Mouse (Mus musculus): ENCODE results near the gene Prkd1. TPM values are rescaled to one million over a fixed set of nuclear protein-coding genes. Genes with fewer than 3 reads are reported as not detected.

The Prkd1 gene
- polyA plus RNA-seq, 1 experiment from 2014 or later = 6.5 TPM

DNA sequence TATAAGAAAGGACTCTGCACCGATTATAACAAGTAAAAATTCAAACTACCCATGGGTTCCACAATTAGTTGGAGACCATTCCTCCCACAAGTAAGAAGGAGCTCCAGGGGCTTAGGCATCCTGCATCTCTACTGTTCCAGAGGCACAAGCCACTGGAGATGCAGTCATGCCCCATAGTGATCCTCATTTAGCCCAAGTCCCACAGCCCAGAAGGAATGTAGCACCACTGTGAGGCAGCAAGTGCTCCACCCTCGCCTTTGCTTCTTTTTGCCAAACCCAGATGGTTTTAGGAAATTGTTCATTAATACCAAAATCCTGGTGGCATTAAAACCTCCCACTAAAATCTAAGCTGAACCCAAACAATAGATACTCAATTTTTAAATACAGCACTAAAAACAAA, 111.1 kb downstream of the Prkd1 start:
- Histone ChIP-seq H3K4me1 (ENCODE audit: insufficient read depth) (no peaks in the 10 kb centered on the region), H3K27me3 (ENCODE audit: insufficient read depth, low read length) (no peaks in the 10 kb centered on the region), H3K9ac (no peak overlapping the region), H3K27ac (ENCODE audit: low read depth) (no peak overlapping the region), H3K4me3 (ENCODE audit: low read depth, low read length) (no peak overlapping the region), H3K4me2 (no peak overlapping the region), H3K36me3 (ENCODE audit: insufficient read depth) (no peaks in the 10 kb centered on the region), H3K9me3 (ENCODE audit: low read depth, low read length) (no peaks in the 10 kb centered on the region)
- ATAC-seq (ENCODE audit: insufficient read depth) = no peak
- DNase-seq = no peak
- no peak for TF ChIP-seq CTCF (IDR thresholded peaks at IDR 0.05; ENCODE audit: low read depth)
- WGBS = 88% methylated on average over 2 of the region's 2 CpGs

- H3K4me1 ChIP-seq (ENCODE audit: insufficient read depth) = no peaks in the 10 kb centered on the region
- H3K4me2 ChIP-seq = no peak overlapping the region
- H3K27ac ChIP-seq (ENCODE audit: low read depth) = no peak overlapping the region
- no peak overlapping the region for H3K4me3 ChIP-seq (ENCODE audit: low read depth, low read length)
- no peaks in the 10 kb centered on the region for H3K27me3 ChIP-seq (ENCODE audit: insufficient read depth, low read length)
- TF ChIP-seq CTCF (IDR thresholded peaks at IDR 0.05; ENCODE audit: low read depth) = no peak
- H3K36me3 ChIP-seq (ENCODE audit: insufficient read depth) = no peaks in the 10 kb centered on the region
- no peak overlapping the region for H3K9ac ChIP-seq
- no peaks in the 10 kb centered on the region for H3K9me3 ChIP-seq (ENCODE audit: low read depth, low read length)
- no peak for DNase-seq
- WGBS = 59% methylated on average over 1 of the region's 1 CpGs
- no peak for ATAC-seq (ENCODE audit: insufficient read depth)
These were observed 111.9 kb downstream of the Prkd1 start for GRCm38 (mm10) chr12:50537006-50537405.

DNA sequence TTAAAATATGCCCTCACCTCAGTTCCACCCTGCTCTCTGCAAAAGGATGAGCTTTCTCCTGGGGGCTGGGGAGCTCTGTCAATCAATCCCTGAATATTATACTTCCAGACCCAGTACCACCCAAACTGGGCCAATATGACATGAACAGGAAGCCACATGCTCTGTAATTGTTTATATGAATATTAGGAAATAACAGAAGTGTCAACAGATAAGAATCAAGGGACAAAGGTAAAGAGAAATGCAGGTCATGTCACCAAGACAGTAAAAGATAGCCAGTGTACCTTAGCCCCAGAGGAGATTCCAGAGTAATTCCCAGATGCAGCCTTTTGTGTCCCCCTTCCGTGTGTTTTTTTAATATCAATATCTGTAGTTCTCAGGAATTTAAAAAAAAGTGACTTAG, 120.3 kb downstream of the Prkd1 start:
- Histone ChIP-seq H3K9me3 (ENCODE audit: low read depth, low read length) (no peaks in the 10 kb centered on the region), H3K9ac (no peak overlapping the region), H3K36me3 (ENCODE audit: insufficient read depth) (no peaks in the 10 kb centered on the region), H3K4me2 (no peak overlapping the region), H3K4me1 (ENCODE audit: insufficient read depth) (no peaks in the 10 kb centered on the region), H3K4me3 (ENCODE audit: low read depth, low read length) (no peak overlapping the region), H3K27me3 (ENCODE audit: insufficient read depth, low read length) (no peaks in the 10 kb centered on the region), H3K27ac (ENCODE audit: low read depth) (no peak overlapping the region)
- ATAC-seq (ENCODE audit: insufficient read depth) (no peak), DNase-seq (no peak)
- 63% methylated on average over 1 of the region's 1 CpGs for WGBS
- no peak for TF ChIP-seq CTCF (IDR thresholded peaks at IDR 0.05; ENCODE audit: low read depth)

GRCm38 (mm10) chr12:50524061-50524460, 124.8 kb downstream of the Prkd1 start:
- Histone ChIP-seq H3K4me3 (ENCODE audit: low read depth, low read length) (no peak overlapping the region), H3K36me3 (ENCODE audit: insufficient read depth) (no peaks in the 10 kb centered on the region), H3K4me1 (ENCODE audit: insufficient read depth) (no peaks in the 10 kb centered on the region), H3K9ac (no peak overlapping the region), H3K9me3 (ENCODE audit: low read depth, low read length) (no peaks in the 10 kb centered on the region), H3K4me2 (no peak overlapping the region), H3K27ac (ENCODE audit: low read depth) (no peak overlapping the region), H3K27me3 (ENCODE audit: insufficient read depth, low read length) (no peaks in the 10 kb centered on the region)
- DNase-seq = no peak
- WGBS = 73% methylated on average over 2 of the region's 2 CpGs
- ATAC-seq (ENCODE audit: insufficient read depth) = no peak
- TF ChIP-seq CTCF (IDR thresholded peaks at IDR 0.05; ENCODE audit: low read depth) = no peak

GRCm38 (mm10) chr12:50514526-50514925, 134.4 kb downstream of the Prkd1 start:
- H3K9me3 ChIP-seq (ENCODE audit: low read depth, low read length) = no peaks in the 10 kb centered on the region
- H3K4me2 ChIP-seq = no peak overlapping the region
- H3K4me1 ChIP-seq (ENCODE audit: insufficient read depth) = no peaks in the 10 kb centered on the region
- H3K9ac ChIP-seq = no peak overlapping the region
- no peaks in the 10 kb centered on the region for H3K27me3 ChIP-seq (ENCODE audit: insufficient read depth, low read length)
- no peaks in the 10 kb centered on the region for H3K36me3 ChIP-seq (ENCODE audit: insufficient read depth)
- no peak for TF ChIP-seq CTCF (IDR thresholded peaks at IDR 0.05; ENCODE audit: low read depth)
- no peak for DNase-seq
- ATAC-seq (ENCODE audit: insufficient read depth) = no peak
- no peak overlapping the region for H3K27ac ChIP-seq (ENCODE audit: low read depth)
- H3K4me3 ChIP-seq (ENCODE audit: low read depth, low read length) = no peak overlapping the region
- 64% methylated on average over 2 of the region's 2 CpGs for WGBS

GRCm38 (mm10) chr12:50511486-50512225, 137.2 kb downstream of the Prkd1 start:
- DNase-seq (peak; percentile 23), ATAC-seq (ENCODE audit: insufficient read depth) (peak; percentile 56; the same call in 1 of the 2 replicates)
- Histone ChIP-seq H3K4me3 (ENCODE audit: low read depth, low read length) (no peak overlapping the region), H3K27ac (ENCODE audit: low read depth) (no peak overlapping the region), H3K27me3 (ENCODE audit: insufficient read depth, low read length) (no peaks in the 10 kb centered on the region), H3K9me3 (ENCODE audit: low read depth, low read length) (no peaks in the 10 kb centered on the region), H3K4me2 (no peak overlapping the region), H3K4me1 (ENCODE audit: insufficient read depth) (no peaks in the 10 kb centered on the region), H3K36me3 (ENCODE audit: insufficient read depth) (no peaks in the 10 kb centered on the region), H3K9ac (no peak overlapping the region)
- 41% methylated on average over 4 of the region's 4 CpGs for WGBS
- no peak for TF ChIP-seq CTCF (IDR thresholded peaks at IDR 0.05; ENCODE audit: low read depth)

DNA sequence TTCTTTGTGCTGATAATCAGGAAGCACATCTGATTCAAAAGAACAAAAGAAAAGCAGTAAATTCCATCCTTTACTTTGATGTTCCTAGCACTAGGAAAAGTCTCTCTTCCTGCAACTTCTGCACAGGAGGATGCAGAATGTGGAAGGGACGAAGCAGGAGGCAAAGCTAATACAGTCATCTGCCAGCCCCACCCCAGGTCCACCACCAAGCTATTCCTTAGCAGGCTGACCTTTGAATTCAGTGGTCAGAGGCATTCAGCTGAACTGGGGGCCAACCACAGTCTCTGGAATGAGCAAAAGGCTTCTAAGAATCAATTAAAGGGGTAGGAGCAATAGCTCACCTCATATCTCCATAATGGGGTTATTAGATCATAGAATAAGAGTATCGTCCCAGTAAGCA, 140.1 kb downstream of the Prkd1 start:
- H3K4me2 ChIP-seq = no peak overlapping the region
- no peaks in the 10 kb centered on the region for H3K9me3 ChIP-seq (ENCODE audit: low read depth, low read length)
- H3K27me3 ChIP-seq (ENCODE audit: insufficient read depth, low read length) = no peaks in the 10 kb centered on the region
- no peak overlapping the region for H3K9ac ChIP-seq
- ATAC-seq (ENCODE audit: insufficient read depth) (no peak), DNase-seq (no peak)
- no peaks in the 10 kb centered on the region for H3K36me3 ChIP-seq (ENCODE audit: insufficient read depth)
- no peaks in the 10 kb centered on the region for H3K4me1 ChIP-seq (ENCODE audit: insufficient read depth)
- TF ChIP-seq CTCF (IDR thresholded peaks at IDR 0.05; ENCODE audit: low read depth) = no peak
- H3K4me3 ChIP-seq (ENCODE audit: low read depth, low read length) = no peak overlapping the region
- 70% methylated on average over 2 of the region's 2 CpGs for WGBS
- H3K27ac ChIP-seq (ENCODE audit: low read depth) = no peak overlapping the region

All from lung, embryonic 14.5 days (tissue).